Mouse (Mus musculus) thymus, adult 2 months (tissue): ENCODE data around the gene Ehhadh.

Experiments used
- CTCF ChIP-seq: fragments of 200-500 bp; IDR thresholded peaks from 2 replicates; pipeline ENCODE4 v1.5.1; 2012; ENCODE audit warnings: mild to moderate bottlenecking, control low read depth, low read length, moderate library complexity, borderline replicate concordance; ENCODE audit not compliant: control insufficient read depth, poor library complexity, insufficient read depth; ENCODE audit errors: extremely low read depth
- POLR2A ChIP-seq: fragments of 200-500 bp; IDR thresholded peaks from 2 replicates; pipeline ENCODE4 v1.6.1; 2012; ENCODE audit warnings: mild to moderate bottlenecking, low read length, control low read depth, moderate library complexity; ENCODE audit not compliant: control insufficient read depth, poor library complexity, insufficient read depth; ENCODE audit errors: extremely low read depth

DNA sequence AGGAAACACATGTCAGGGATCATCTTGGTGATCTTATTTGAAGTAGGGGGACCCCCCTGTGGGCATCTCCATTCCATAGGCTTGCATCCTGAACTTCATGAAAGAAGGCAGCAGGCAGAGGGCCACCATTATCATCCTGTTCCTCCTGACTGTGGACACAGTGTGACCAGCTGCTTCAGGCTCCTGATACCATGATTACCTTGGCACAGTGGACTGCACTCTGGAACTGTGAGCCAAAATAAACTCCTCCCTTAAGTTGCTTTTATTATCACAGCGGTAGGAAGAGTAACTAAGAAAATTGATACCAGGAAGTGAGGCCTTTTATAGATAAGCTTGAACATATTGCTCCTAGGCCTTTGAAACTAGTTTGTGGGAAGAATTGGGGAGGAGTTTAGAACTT, 19.3 kb upstream of the Ehhadh start:
- no peak for TF ChIP-seq POLR2A
- no peak for TF ChIP-seq CTCF
